Mouse (Mus musculus) ES-E14 (cell line): Measurements from ENCODE around the gene Plekhm1. TPM values are rescaled to one million over a fixed set of nuclear protein-coding genes. Genes with fewer than 3 reads are reported as not detected.

Experiments
- DNase-seq: peaks from one replicate; pipeline ENCODE4 v3.0.0-alpha.2; 2013; ENCODE audit warnings: low read depth, low spot score
- H3K27ac ChIP-seq: 2 replicates; pipeline ENCODE4 v1.5.1; 2012; ENCODE audit warnings: low read depth, mild to moderate bottlenecking, low read length, moderate library complexity, mixed read lengths; ENCODE audit not compliant: poor library complexity, insufficient read depth, severe bottlenecking
- H3K36me3 ChIP-seq: 2 replicates; pipeline ENCODE4 v1.6.1; 2012; ENCODE audit warnings: mild to moderate bottlenecking, low read length, moderate library complexity, mixed read lengths; ENCODE audit not compliant: control insufficient read depth, poor library complexity, insufficient read depth, severe bottlenecking
- H3K4me1 ChIP-seq, 2 experiments: fragments of 150-350 bp in 1 of 2; sonication (generic) in 1 of 2; 2 replicates each; pipeline ENCODE4 v1.6.1; 2012; ENCODE audit warnings: low read length in 2 of 2, mild to moderate bottlenecking in 1 of 2, mixed read lengths in 1 of 2; ENCODE audit not compliant: control insufficient read depth in 2 of 2, insufficient read depth in 2 of 2, poor library complexity in 1 of 2
- H3K4me3 ChIP-seq, 2 experiments: fragments of 150-350 bp in 1 of 2; sonication (generic) in 1 of 2; 2 replicates each; pipeline ENCODE4 v1.5.1; 2012; ENCODE audit warnings: low read length in 2 of 2, low read depth in 1 of 2, mild to moderate bottlenecking in 1 of 2, mixed read lengths in 1 of 2; ENCODE audit not compliant: insufficient read depth in 1 of 2, poor library complexity in 1 of 2, severe bottlenecking in 1 of 2
- H3K9ac ChIP-seq: 2 replicates; pipeline ENCODE4 v1.6.1; 2012; ENCODE audit warnings: low read depth, mild to moderate bottlenecking, low read length, mixed read lengths; ENCODE audit not compliant: poor library complexity, insufficient read depth, severe bottlenecking
- H3K9me3 ChIP-seq: fragments of 150-350 bp; sonication (generic); 2 replicates; pipeline ENCODE4 v1.6.1; 2012; ENCODE audit warnings: low read depth, mild to moderate bottlenecking, low read length; ENCODE audit not compliant: control insufficient read depth, insufficient read depth
- CHD2 ChIP-seq: IDR thresholded peaks from 2 replicates; pipeline ENCODE4 v1.6.1; 2014; ENCODE audit warnings: mild to moderate bottlenecking, low read depth, low read length, inconsistent platforms
- HCFC1 ChIP-seq: IDR thresholded peaks from 2 replicates; pipeline ENCODE4 v1.6.1; 2012; ENCODE audit warnings: low read length, inconsistent platforms, borderline replicate concordance; ENCODE audit not compliant: insufficient read depth
- MAFK ChIP-seq: IDR thresholded peaks from 2 replicates; pipeline ENCODE4 v1.6.1; 2014; ENCODE audit warnings: mild to moderate bottlenecking, low read depth, low read length, inconsistent platforms; ENCODE audit not compliant: insufficient read depth
- ZC3H11A ChIP-seq: IDR thresholded peaks from 2 replicates; pipeline ENCODE4 v1.6.1; 2012; ENCODE audit warnings: low read depth, mild to moderate bottlenecking, inconsistent platforms, low read length, borderline replicate concordance
- ZNF384 ChIP-seq: IDR thresholded peaks from 2 replicates; pipeline ENCODE4 v1.6.1; 2012; ENCODE audit warnings: low read depth, low read length, inconsistent platforms
- in situ Hi-C, 2 experiments: fragments of 600-800 bp; cut with MboI; formaldehyde crosslinking; loops; one replicate each; pipeline ENCODE4 v1.15.1; 2025; ENCODE audit warnings: low sequenced_read_pairs in 2 of 2, inconsistent platforms in 1 of 2; ENCODE audit not compliant: unreplicated experiment in 2 of 2
- total RNA-seq: library from RNA; depleted of rRNA; stranded (reverse); fragments of 300-350 nt; gene quantifications from 2 replicates; pipeline ENCODE4 v1.2.3, GENCODE M21; 2012

The Plekhm1 gene
- total RNA-seq, 1 experiment: 11.7 TPM

GRCm38 (mm10) chr11:103334925-103335324, 77.6 kb downstream of the Plekhm1 start:
- H3K4me3 ChIP-seq: no peak overlapping the region
- H3K9ac ChIP-seq: no peak overlapping the region

GRCm38 (mm10) chr11:103333719-103334398, 78.6 kb downstream of the Plekhm1 start:
- in situ Hi-C loops: loop anchor here in 1 of 2 experiments (10.0 kb wide), 2 partner anchors 131 to 341 kb away; no protein-coding TSS in a partner anchor
- Histone ChIP-seq H3K9me3 (no peaks in the 10 kb centered on the region), H3K9ac (no peak overlapping the region), H3K36me3 (peaks cover 4% of the 10 kb centered on the region; the same call in 1 of the 2 replicates), H3K4me3 (peak overlapping the region; percentile 6 to 21; a peak in 2 of 4 replicates), H3K4me1 (peaks cover 0 to 15% of the 10 kb centered on the region in 2 experiments; a peak in 2 of 4 replicates), H3K27ac (no peak overlapping the region)
- peak; percentile 59 for DNase-seq
- TF ChIP-seq ZNF384 (no peak), ZC3H11A (peak; percentile 40; the same call in 1 of the 2 replicates), HCFC1 (no peak), MAFK (no peak)

More at GRCm38 (mm10) chr11:103334925-103335324, 77.6 kb downstream of the Plekhm1 start:
- Histone ChIP-seq H3K36me3 (peaks cover 4% of the 10 kb centered on the region; the same call in 1 of the 2 replicates), H3K4me1 (peaks cover 2 to 18% of the 10 kb centered on the region in 2 experiments; a peak in 2 of 4 replicates), H3K9me3 (no peaks in the 10 kb centered on the region), H3K27ac (no peak overlapping the region)
- no peak for TF ChIP-seq HCFC1
- TF ChIP-seq ZC3H11A: no peak
- no peak for TF ChIP-seq CHD2
- no peak for TF ChIP-seq MAFK
- no peak for TF ChIP-seq ZNF384
- in situ Hi-C loops: loop anchor here in 1 of 2 experiments (10.0 kb wide), 2 partner anchors 130 to 340 kb away; no protein-coding TSS in a partner anchor
- no peak for DNase-seq

GRCm38 (mm10) chr11:103332890-103333651, 79.4 kb downstream of the Plekhm1 start:
- Histone ChIP-seq H3K27ac (no peak overlapping the region), H3K4me3 (peak overlapping the region; percentile 21 to 46), H3K4me1 (peaks cover 0 to 9% of the 10 kb centered on the region in 2 experiments; a peak in 2 of 4 replicates), H3K9me3 (no peaks in the 10 kb centered on the region), H3K9ac (peak overlapping the region; percentile 20; the same call in 1 of the 2 replicates), H3K36me3 (peaks cover 4% of the 10 kb centered on the region; the same call in 1 of the 2 replicates)
- no peak for TF ChIP-seq ZC3H11A
- DNase-seq: no peak
- in situ Hi-C loops: loop anchor here in 1 of 2 experiments (10.0 kb wide), 2 partner anchors 132 to 342 kb away; no protein-coding TSS in a partner anchor

GRCm38 (mm10) chr11:103332186-103332889, 80.1 kb downstream of the Plekhm1 start:
- peak overlapping the region; percentile 20; the same call in 1 of the 2 replicates for H3K9ac ChIP-seq
- DNase-seq: peak; percentile 98
- H3K36me3 ChIP-seq: peaks cover 4% of the 10 kb centered on the region; the same call in 1 of the 2 replicates
- no peaks in the 10 kb centered on the region for H3K9me3 ChIP-seq
- peaks cover 0 to 8% of the 10 kb centered on the region in 2 experiments; a peak in 2 of 4 replicates for H3K4me1 ChIP-seq
- in situ Hi-C loops: loop anchor here in 1 of 2 experiments (10.0 kb wide), 2 partner anchors 132 to 342 kb away; no protein-coding TSS in a partner anchor
- H3K4me3 ChIP-seq: peak overlapping the region; percentile 21 to 46; a peak in 3 of 4 replicates
- TF ChIP-seq ZNF384: peak; percentile 45; the same call in 1 of the 2 replicates
- peak; percentile 44; the same call in 1 of the 2 replicates for TF ChIP-seq ZC3H11A
- no peak for TF ChIP-seq CHD2
- peak; percentile 49; the same call in 1 of the 2 replicates for TF ChIP-seq HCFC1
- no peak for TF ChIP-seq MAFK
- no peak overlapping the region for H3K27ac ChIP-seq
